Mouse (Mus musculus): ENCODE data around the gene Fbp1.

DNA sequence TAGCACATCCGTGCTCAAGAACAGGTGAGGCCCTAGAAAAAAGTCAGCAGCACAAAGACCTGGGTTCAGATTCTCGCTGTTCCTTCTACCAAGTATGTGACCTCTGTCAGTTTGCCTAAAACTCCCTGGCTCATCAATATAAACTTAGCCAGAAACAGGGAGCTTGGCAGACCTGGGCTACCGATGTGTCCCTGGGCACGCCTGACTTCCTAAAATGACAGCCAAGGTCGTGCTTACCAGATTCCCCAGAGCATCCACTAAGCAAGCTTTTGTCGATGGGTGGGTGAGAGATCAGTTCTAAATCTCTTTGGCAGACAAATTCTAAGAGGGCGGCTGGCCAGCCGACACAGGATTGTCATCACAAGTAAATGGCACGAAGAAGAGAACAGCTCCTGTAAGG lies 6.7 kb downstream of the Fbp1 start:
- TF ChIP-seq CTCF (IDR thresholded peaks at IDR 0.05; ENCODE audit: borderline replicate concordance, insufficient read depth, low read length) (no peak), POLR2A (IDR thresholded peaks at IDR 0.05; ENCODE audit: low read depth, low read length) (no peak)

Data from embryonic fibroblast, embryonic 13.5 days (primary cell).